Mouse (Mus musculus) activated CD4-positive, CD25-positive, alpha-beta regulatory T cell (primary cell): ENCODE data around the gene Klk1b22. TPM values are rescaled to one million over a fixed set of nuclear protein-coding genes. Genes with fewer than 3 reads are reported as not detected.

ENCODE experiments used
- polyA plus RNA-seq, 2 experiments: library from polyadenylated mRNA; unstranded; fragments of 100-300 nt; shearing (Covaris generic); gene quantifications; one replicate each; pipeline ENCODE4 v1.2.1; 2017

The Klk1b22 gene
- polyA plus RNA-seq: not detected

DNA sequence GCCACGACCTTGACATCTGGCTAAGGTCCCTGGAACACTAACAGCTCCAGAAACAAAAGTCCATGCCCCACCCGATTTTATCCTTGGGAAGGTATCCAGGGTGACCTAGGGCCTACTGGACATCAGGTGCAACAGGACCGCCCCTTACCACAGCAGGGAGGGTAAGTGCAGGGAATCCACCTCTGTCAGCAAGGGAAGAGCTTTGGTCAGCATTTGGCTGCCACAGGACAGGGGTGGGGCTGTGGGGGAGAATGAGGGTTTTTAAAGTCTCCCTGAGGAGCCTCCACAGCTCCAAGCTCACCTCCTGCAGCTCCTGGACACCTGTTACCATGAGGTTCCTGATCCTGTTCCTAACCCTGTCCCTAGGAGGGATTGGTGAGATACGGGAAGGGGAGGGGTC lies at the start of gene Klk1b22:
Gene Klk1b22 (plus strand): TSS at position 301 of the 400 bp plus-strand sequence.

DNA sequence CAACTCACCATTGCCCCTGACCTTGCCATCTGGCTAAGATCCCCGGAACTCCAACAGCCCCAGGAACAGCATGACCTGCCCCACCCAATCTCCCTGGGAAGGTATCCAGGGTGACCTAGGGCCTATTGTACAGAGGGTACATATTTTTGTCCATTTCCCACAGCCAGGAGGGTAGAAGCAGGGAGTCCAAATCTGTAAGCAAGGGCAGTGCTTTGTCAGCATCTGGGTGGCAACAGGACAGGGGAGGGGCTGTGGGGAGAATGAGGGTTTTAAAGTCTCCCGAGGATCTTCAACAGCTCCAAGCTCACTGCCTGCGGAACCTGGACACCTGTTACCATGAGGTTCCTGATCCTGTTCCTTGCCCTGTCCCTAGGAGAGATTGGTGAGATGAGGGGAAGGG lies 10.4 kb upstream of the Klk1b22 start, which contains the start of gene Klk1b21:
Gene Klk1b21 (plus strand): TSS at position 301 of the 400 bp plus-strand sequence.

DNA sequence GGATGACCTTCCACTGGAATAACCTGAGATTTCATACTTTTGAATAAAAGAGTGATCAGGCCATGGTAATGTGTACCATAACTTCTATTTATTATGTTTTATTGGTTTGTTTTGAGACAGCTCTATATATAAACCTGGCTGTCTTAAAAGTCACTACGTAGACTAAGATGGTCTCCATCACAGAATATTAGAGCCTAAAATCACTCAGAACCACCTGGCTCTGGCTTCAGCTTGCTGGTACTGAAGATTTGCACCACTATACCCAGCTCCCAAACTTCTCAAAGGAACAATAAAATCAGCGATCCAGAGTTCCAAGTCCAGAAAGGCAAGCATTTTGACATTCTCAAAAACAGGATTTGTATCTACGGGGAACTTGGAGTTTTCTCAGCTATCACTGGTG lies 24.0 kb downstream of the Klk1b22 start, which contains the start of gene Klk1b16:
Gene Klk1b16 (plus strand): TSS at position 301 of the 400 bp plus-strand sequence.

Other genes with a start within 250 kb of the Klk1b22 start
- gene Klk4, start 231.5 kb upstream of the Klk1b22 start, polyA plus RNA-seq: not detected
- gene Klk15, start 178.9 kb upstream of the Klk1b22 start, polyA plus RNA-seq: 1 to 10 TPM in 1 of 2 experiments, not detected in 1; 1.6 TPM
- not detected for gene Klk1b8, start 162.0 kb upstream of the Klk1b22 start, polyA plus RNA-seq
- gene Klk1b1, start 145.9 kb upstream of the Klk1b22 start, polyA plus RNA-seq: not detected
- 1 to 10 TPM in 1 of 2 experiments, under 1 TPM in 1; 0.31 to 2.0 TPM for gene Klk1b9, start 136.6 kb upstream of the Klk1b22 start, polyA plus RNA-seq
- gene Klk1b11, start 116.8 kb upstream of the Klk1b22 start, polyA plus RNA-seq: not detected
- not detected for gene Klk1b26, start 100.5 kb upstream of the Klk1b22 start, polyA plus RNA-seq
- gene Klk1b27, start 60.4 kb upstream of the Klk1b22 start, polyA plus RNA-seq: 1 to 10 TPM; 1.0 to 3.3 TPM
- not detected for gene Klk1b21, start 10.3 kb upstream of the Klk1b22 start, polyA plus RNA-seq
- gene Klk1b16, start 24.1 kb downstream of the Klk1b22 start, polyA plus RNA-seq: not detected
- not detected for gene Klk1b24, start 75.6 kb downstream of the Klk1b22 start, polyA plus RNA-seq
- not detected for gene Klk1b3, start 85.5 kb downstream of the Klk1b22 start, polyA plus RNA-seq
- gene Klk1b4, start 94.8 kb downstream of the Klk1b22 start, polyA plus RNA-seq: not detected
- gene Klk1b5, start 103.3 kb downstream of the Klk1b22 start, polyA plus RNA-seq: not detected
- gene Klk1, start 112.7 kb downstream of the Klk1b22 start, polyA plus RNA-seq: under 1 TPM in 1 of 2 experiments, not detected in 1; 0.60 TPM
- not detected for gene Gm36864, start 123.5 kb downstream of the Klk1b22 start, polyA plus RNA-seq
- 1 to 10 TPM; 1.1 to 2.5 TPM for gene 1700028J19Rik, start 134.0 kb downstream of the Klk1b22 start, polyA plus RNA-seq
- gene 2410002F23Rik, start 134.0 kb downstream of the Klk1b22 start, polyA plus RNA-seq: 100 to 1,000 TPM in 1 of 2 experiments, 10 to 100 TPM in 1; 86.7 to 118 TPM
- not detected for gene Acp4, start 144.7 kb downstream of the Klk1b22 start, polyA plus RNA-seq
- not detected for gene Gm15517, start 148.8 kb downstream of the Klk1b22 start, polyA plus RNA-seq
- under 1 TPM; 0.14 to 0.81 TPM for gene Clec11a, start 194.2 kb downstream of the Klk1b22 start, polyA plus RNA-seq
- under 1 TPM; 0.02 to 0.10 TPM for gene Shank1, start 197.6 kb downstream of the Klk1b22 start, polyA plus RNA-seq